Mouse (Mus musculus) testis, postnatal 14 days (tissue): Measurements from ENCODE around the gene Lca5l.
A peak's percentile ranks its signal among the peaks of the same experiment; 100 is the strongest.
"Not testable (repeated sequence)": the region's sequence is repeated elsewhere in the genome, so short reads cannot be mapped to it uniquely, and the experiment has no call there.

ENCODE experiments used
- DNase-seq: peaks from one replicate; pipeline ENCODE4 v3.0.0; 2021; ENCODE audit warnings: low spot score

The Lca5l gene

GRCm38 (mm10) chr16:96168837-96169236 is 23.2 kb downstream of the Lca5l start:
- no peak for DNase-seq

GRCm38 (mm10) chr16:96165723-96166264 is 26.3 kb downstream of the Lca5l start:
- no peak for DNase-seq

GRCm38 (mm10) chr16:96161336-96161735 is 30.7 kb downstream of the Lca5l start:
- DNase-seq = no peak

- no peak for DNase-seq
These were observed 31.1 kb downstream of the Lca5l start for GRCm38 (mm10) chr16:96160927-96161326.

GRCm38 (mm10) chr16:96159794-96160346 is 32.2 kb downstream of the Lca5l start:
- DNase-seq = no peak

- peak; percentile 58 for DNase-seq
These were observed 32.9 kb downstream of the Lca5l start for GRCm38 (mm10) chr16:96159091-96159731.

GRCm38 (mm10) chr16:96158511-96159080 is 33.5 kb downstream of the Lca5l start:
- no peak for DNase-seq

- DNase-seq = no peak
These were observed 34.9 kb downstream of the Lca5l start for GRCm38 (mm10) chr16:96157171-96157570.

- no peak for DNase-seq
These were observed 36.1 kb downstream of the Lca5l start for GRCm38 (mm10) chr16:96156019-96156418.

GRCm38 (mm10) chr16:96154476-96154875 is 37.6 kb downstream of the Lca5l start:
- DNase-seq = no peak

- peak; percentile 57 for DNase-seq
These were observed 40.5 kb downstream of the Lca5l start for GRCm38 (mm10) chr16:96151551-96151950.

- DNase-seq = no peak
These were observed 41.1 kb downstream of the Lca5l start for GRCm38 (mm10) chr16:96150995-96151394.

GRCm38 (mm10) chr16:96149311-96149710 is 42.8 kb downstream of the Lca5l start:
- no peak for DNase-seq

- DNase-seq = no peak
These were observed 43.2 kb downstream of the Lca5l start for GRCm38 (mm10) chr16:96148834-96149233.

- DNase-seq = no peak
These were observed 46.3 kb downstream of the Lca5l start for GRCm38 (mm10) chr16:96145814-96146213.

GRCm38 (mm10) chr16:96145110-96145800 is 46.8 kb downstream of the Lca5l start, which contains the start of gene Wrb:
Wrb (plus strand) TSS chr16:96145407.
- DNase-seq = peak; percentile 100

GRCm38 (mm10) chr16:96144748-96145109 is 47.3 kb downstream of the Lca5l start:
- DNase-seq = not testable (repeated sequence)

- no peak for DNase-seq
These were observed 63.6 kb downstream of the Lca5l start for GRCm38 (mm10) chr16:96128466-96128865.

GRCm38 (mm10) chr16:96127657-96128344 is 64.3 kb downstream of the Lca5l start, which contains the start of gene Hmgn1:
Hmgn1 (minus strand) TSS chr16:96127729.
- peak; percentile 98 for DNase-seq

GRCm38 (mm10) chr16:96127288-96127656 is 64.8 kb downstream of the Lca5l start:
- no peak for DNase-seq

- peak; percentile 36 for DNase-seq
These were observed 65.3 kb downstream of the Lca5l start for GRCm38 (mm10) chr16:96126684-96127171.
